Mouse (Mus musculus) C2C12 (cell line): ENCODE results near the gene Cep170.

Experiments
- CEBPB ChIP-seq: IDR thresholded peaks from one replicate; pipeline ENCODE4 v1.6.1; 2011; ENCODE audit warnings: low read depth, mild to moderate bottlenecking, control low read depth, moderate library complexity
- CTCF ChIP-seq: IDR thresholded peaks from one replicate; pipeline ENCODE4 v1.5.1; 2011; ENCODE audit not compliant: control insufficient read depth, insufficient read depth, insufficient read length
- MAX ChIP-seq: IDR thresholded peaks from one replicate; pipeline ENCODE4 v1.6.1; 2011; ENCODE audit warnings: mild to moderate bottlenecking, control low read depth
- MYOD1 ChIP-seq: IDR thresholded peaks from one replicate; pipeline ENCODE4 v1.6.1; 2011; ENCODE audit warnings: low read depth; ENCODE audit not compliant: control insufficient read depth, insufficient read length
- MYOG ChIP-seq: IDR thresholded peaks from one replicate; pipeline ENCODE4 v1.6.1; 2011; ENCODE audit not compliant: control insufficient read depth, insufficient read length; ENCODE audit errors: extremely low read depth

GRCm38 (mm10) chr1:176697091-176697490, 116.8 kb downstream of the Cep170 start:
- no peak for TF ChIP-seq CTCF
- no peak for TF ChIP-seq CEBPB
- no peak for TF ChIP-seq MYOD1
- TF ChIP-seq MYOG: no peak
- TF ChIP-seq MAX: peak; percentile 69
